Mouse (Mus musculus): ENCODE data around the gene Fxyd7.

The Fxyd7 gene

DNA sequence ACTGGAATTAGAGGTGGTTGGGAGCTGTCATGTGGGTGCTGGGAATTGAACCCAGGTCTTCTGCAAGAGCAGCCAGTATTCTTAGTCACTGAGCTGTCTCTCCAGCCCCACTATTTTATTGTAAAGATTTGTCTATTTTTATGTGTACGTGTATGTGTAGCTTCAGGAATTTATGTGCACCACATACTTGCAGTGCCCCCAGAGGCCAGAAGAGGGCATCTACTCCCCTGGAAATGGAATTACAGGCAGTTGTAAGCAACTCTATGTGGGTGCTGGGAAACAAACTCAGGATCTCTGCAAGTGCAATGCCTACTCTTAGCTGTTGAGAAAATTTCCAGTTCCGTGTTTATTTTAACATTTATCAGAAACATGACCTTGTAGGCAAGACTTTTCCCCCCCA, 54.8 kb downstream of the Fxyd7 start:
- DNase-seq, result no peak

- no peak for DNase-seq
Measured at GRCm38 (mm10) chr7:30993986-30994385, 57.3 kb downstream of the Fxyd7 start.
